Mouse (Mus musculus) heart, embryonic 16.5 days (tissue): ENCODE results near the gene Gm9833. TPM values are rescaled to one million over a fixed set of nuclear protein-coding genes. Genes with fewer than 3 reads are reported as not detected.

Experiments used
- ATAC-seq: fragments of 200-750 bp; cut with Nextera tagmentation; replicated peaks from 2 replicates; pipeline ENCODE4 v1.8.0; 2017; ENCODE audit warnings: moderate number of reproducible peaks; ENCODE audit not compliant: insufficient read depth, low FRiP score; ENCODE audit errors: extremely low read depth
- H3K27ac ChIP-seq: fragments of 300-500 bp; sonication (generic); 2 replicates; pipeline ENCODE4 v1.5.1; 2014; ENCODE audit warnings: mild to moderate bottlenecking, low read length, control low read depth, moderate library complexity
- H3K27me3 ChIP-seq: fragments of 300-500 bp; sonication (generic); 2 replicates; pipeline ENCODE4 v1.6.1; 2014; ENCODE audit warnings: low read length, mixed read lengths; ENCODE audit not compliant: control insufficient read depth, insufficient read depth
- H3K36me3 ChIP-seq: fragments of 300-500 bp; sonication (generic); 2 replicates; pipeline ENCODE4 v1.6.1; 2014; ENCODE audit not compliant: control insufficient read depth, insufficient read depth
- H3K4me1 ChIP-seq: fragments of 300-500 bp; sonication (generic); 2 replicates; pipeline ENCODE4 v1.6.1; 2014; ENCODE audit warnings: low read length, mixed read lengths; ENCODE audit not compliant: control insufficient read depth, insufficient read depth
- H3K4me2 ChIP-seq: fragments of 300-500 bp; sonication (generic); 2 replicates; pipeline ENCODE4 v1.6.1; 2014; ENCODE audit warnings: low read depth, mild to moderate bottlenecking, control low read depth, low read length
- H3K4me3 ChIP-seq: fragments of 300-500 bp; sonication (generic); 2 replicates; pipeline ENCODE4 v1.5.1; 2014; ENCODE audit warnings: mild to moderate bottlenecking, control low read depth, low read length
- H3K9ac ChIP-seq: fragments of 300-500 bp; sonication (generic); 2 replicates; pipeline ENCODE4 v1.6.1; 2014; ENCODE audit warnings: low read length, control low read depth
- H3K9me3 ChIP-seq: fragments of 300-500 bp; sonication (generic); replicated peaks from 2 replicates; pipeline ENCODE4 v1.6.1; 2016; ENCODE audit warnings: low read length; ENCODE audit not compliant: control insufficient read depth
- WGBS: fragments of 180-500 bp; shearing (Covaris S2); extraction: QIAGEN DNeasy Blood & Tissue Kit; methylation state at CpG from one replicate; pipeline ENCODE4 v1.1.7; 2014; 5-methylcytosine and 5-hydroxymethylcytosine counted together
- polyA plus RNA-seq: library from polyadenylated mRNA; unstranded; fragments of >200 nt; fragmentation: Nextera tagmentation; extraction: Ambion mirVana; gene quantifications from 2 replicates; pipeline ENCODE4 v1.2.1, GENCODE M21; 2015

Gene Gm9833
- polyA plus RNA-seq, 1 experiment from 2014 or later = 3.5 TPM

DNA sequence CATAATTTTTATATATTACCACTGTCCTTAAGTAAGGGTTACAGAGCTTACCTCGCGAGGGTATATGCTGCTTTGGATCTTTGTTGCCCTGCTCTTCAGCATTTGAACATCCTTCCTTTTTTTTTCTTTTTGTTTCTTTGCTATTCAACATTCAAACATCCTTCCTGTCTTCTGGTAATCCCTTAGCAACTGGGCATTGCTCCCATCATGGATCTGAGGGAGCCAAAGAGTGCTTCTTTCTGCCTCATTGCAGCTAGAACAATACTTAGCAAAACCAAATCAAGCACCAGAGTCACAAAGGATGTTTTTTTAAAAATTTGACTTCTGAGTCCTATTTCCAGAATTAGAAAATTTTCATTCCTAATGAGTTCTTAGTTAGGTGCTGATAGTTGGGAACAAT is 24.8 kb downstream of the Gm9833 start:
- H3K4me1 ChIP-seq = no peaks in the 10 kb centered on the region
- H3K27me3 ChIP-seq = no peaks in the 10 kb centered on the region
- H3K9ac ChIP-seq = no peak overlapping the region
- 89% methylated on average over 2 of the region's 2 CpGs for WGBS
- no peaks in the 10 kb centered on the region for H3K36me3 ChIP-seq
- H3K27ac ChIP-seq = no peak overlapping the region
- no peak overlapping the region for H3K4me3 ChIP-seq
- no peaks in the 10 kb centered on the region for H3K9me3 ChIP-seq
- H3K4me2 ChIP-seq = no peak overlapping the region
- ATAC-seq = no peak

DNA sequence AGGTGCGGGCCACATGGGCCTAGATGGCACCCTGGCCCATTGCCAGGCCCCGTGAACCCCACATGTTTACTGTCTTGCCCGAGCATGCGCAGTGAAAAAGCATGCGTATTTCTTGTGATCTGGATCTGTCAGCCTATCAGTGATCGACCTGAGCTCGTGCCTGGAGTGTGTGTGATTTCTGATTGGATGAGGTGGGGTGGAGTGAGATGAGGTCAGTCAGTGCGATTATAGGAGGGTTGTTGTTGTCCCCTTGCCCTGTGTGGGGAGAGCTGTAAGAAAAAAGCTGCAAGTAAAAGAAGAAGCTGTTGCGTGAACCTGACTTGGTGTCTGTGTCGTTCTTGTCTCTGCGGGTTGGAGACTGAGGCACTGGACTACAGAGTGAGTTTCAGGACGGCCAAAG is 28.6 kb downstream of the Gm9833 start:
- WGBS = 91% methylated on average over 12 of the region's 12 CpGs
- no peak overlapping the region for H3K27ac ChIP-seq
- no peaks in the 10 kb centered on the region for H3K36me3 ChIP-seq
- no peak overlapping the region for H3K4me2 ChIP-seq
- H3K4me1 ChIP-seq = no peaks in the 10 kb centered on the region
- H3K9ac ChIP-seq = no peak overlapping the region
- H3K27me3 ChIP-seq = no peaks in the 10 kb centered on the region
- H3K9me3 ChIP-seq = no peaks in the 10 kb centered on the region
- ATAC-seq = no peak
- no peak overlapping the region for H3K4me3 ChIP-seq

DNA sequence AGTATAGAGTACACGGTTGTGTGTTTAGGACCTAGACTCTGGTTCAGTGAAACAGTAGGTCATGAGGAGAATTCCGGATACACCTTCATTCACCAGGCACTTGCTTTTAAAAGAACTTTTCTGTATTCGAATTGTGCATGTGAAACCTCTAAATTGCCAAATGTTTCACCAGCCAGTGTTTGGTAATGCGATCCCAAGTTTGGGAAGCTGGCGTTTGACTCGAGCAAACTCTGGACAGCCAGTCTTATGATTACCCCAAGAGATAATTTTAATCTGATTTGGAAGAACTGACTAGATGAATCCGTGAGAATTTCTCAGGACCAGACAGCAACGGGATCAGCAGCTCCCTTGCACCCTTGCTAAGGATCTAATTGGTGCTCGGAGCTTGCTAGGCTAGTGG is 33.3 kb downstream of the Gm9833 start:
- no peak overlapping the region for H3K4me3 ChIP-seq
- H3K36me3 ChIP-seq = no peaks in the 10 kb centered on the region
- H3K27ac ChIP-seq = no peak overlapping the region
- ATAC-seq = no peak
- H3K9ac ChIP-seq = no peak overlapping the region
- H3K4me1 ChIP-seq = no peaks in the 10 kb centered on the region
- H3K27me3 ChIP-seq = no peaks in the 10 kb centered on the region
- H3K4me2 ChIP-seq = no peak overlapping the region
- 84% methylated on average over 9 of the region's 9 CpGs for WGBS
- no peaks in the 10 kb centered on the region for H3K9me3 ChIP-seq

DNA sequence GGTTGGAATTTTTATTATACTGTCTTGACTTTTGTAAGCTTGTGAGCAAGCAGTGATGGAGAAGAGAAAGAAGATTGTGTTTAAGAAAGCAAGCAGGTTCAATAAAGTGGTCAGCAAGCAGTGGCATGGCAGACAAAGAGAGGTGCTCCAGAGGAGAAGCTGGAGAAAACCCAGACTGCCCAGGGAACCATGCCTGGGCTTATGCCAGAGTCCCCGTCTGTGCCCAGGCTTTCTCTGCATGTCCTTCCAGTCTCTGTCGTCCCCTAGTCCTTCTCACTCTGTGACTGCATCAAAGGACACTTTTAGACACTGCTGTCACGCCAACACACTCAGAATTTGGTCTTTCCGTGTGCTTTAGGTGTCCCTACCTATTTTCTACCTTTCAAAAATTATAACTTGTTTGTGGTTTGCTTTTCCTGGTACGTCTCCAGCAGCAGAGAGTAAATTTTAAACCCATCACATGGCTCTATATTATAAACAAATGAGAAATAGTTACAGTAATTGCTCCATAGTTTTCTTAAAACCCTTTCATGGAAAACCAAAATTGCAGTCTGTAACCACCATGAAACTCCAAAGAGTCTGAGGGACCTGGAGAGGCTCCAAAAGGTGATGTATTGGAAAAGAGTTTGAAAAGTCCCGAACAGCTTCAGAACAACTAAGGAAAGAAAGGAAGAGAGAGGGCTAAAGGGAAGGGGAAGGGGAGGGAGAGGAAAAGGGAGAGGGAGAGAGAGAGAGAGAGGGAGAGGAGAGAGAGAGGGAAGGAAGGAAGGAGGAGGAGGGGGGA is 34.2 kb downstream of the Gm9833 start:
- Histone ChIP-seq H3K27me3 (no peaks in the 10 kb centered on the region), H3K4me1 (no peaks in the 10 kb centered on the region), H3K9me3 (no peaks in the 10 kb centered on the region), H3K36me3 (no peaks in the 10 kb centered on the region), H3K9ac (no peak overlapping the region), H3K4me3 (no peak overlapping the region), H3K27ac (no peak overlapping the region), H3K4me2 (no peak overlapping the region)
- no peak for ATAC-seq
- WGBS = 74% methylated on average over 6 of the region's 6 CpGs

DNA sequence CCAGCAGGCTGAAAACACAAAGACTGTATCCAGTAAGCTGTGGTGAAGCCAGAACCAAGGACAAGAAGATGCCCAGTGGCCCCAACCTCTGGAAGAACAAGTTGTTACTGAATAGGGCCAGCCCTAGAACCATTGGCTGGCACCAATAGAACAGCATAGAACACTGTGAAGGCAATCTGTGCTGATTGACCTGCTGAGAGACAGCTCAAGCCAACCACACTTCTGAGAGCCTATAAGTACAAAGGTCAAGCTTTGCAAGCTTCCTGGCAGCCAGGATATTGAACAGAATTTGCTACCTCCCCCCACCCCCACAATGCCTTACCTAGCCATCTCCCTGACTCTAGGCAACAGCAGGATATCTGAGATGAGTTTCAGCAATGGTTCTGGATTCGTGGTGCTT is 35.7 kb downstream of the Gm9833 start:
- Histone ChIP-seq H3K9ac (no peak overlapping the region), H3K27me3 (no peaks in the 10 kb centered on the region), H3K36me3 (no peaks in the 10 kb centered on the region), H3K9me3 (no peaks in the 10 kb centered on the region), H3K4me2 (no peak overlapping the region), H3K27ac (no peak overlapping the region), H3K4me1 (no peaks in the 10 kb centered on the region), H3K4me3 (no peak overlapping the region)
- 76% methylated on average over 1 of the region's 1 CpGs for WGBS
- ATAC-seq = no peak

DNA sequence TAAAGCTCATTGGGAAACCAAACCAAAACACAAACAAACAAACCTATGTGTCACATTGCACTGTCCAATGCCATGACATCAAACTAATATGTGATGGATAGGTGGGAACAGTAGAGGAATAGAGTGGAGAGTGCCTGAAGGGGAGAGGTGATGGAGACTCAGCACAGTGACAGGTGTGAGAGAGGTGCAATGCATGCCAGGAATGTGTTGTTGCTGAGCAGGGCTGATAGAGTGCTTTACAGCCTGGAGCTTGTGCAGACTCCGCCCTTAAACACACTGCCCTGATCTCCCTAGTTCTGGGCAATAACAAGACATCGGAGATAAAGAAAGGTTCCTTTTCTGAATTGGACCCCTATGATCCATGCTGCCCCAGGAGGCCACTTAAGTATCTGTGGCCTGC is 36.2 kb downstream of the Gm9833 start:
- Histone ChIP-seq H3K27ac (no peak overlapping the region), H3K4me2 (no peak overlapping the region), H3K9me3 (no peaks in the 10 kb centered on the region), H3K9ac (no peak overlapping the region), H3K4me1 (no peaks in the 10 kb centered on the region), H3K4me3 (no peak overlapping the region), H3K27me3 (no peaks in the 10 kb centered on the region), H3K36me3 (no peaks in the 10 kb centered on the region)
- 85% methylated on average over 2 of the region's 2 CpGs for WGBS
- ATAC-seq = no peak

DNA sequence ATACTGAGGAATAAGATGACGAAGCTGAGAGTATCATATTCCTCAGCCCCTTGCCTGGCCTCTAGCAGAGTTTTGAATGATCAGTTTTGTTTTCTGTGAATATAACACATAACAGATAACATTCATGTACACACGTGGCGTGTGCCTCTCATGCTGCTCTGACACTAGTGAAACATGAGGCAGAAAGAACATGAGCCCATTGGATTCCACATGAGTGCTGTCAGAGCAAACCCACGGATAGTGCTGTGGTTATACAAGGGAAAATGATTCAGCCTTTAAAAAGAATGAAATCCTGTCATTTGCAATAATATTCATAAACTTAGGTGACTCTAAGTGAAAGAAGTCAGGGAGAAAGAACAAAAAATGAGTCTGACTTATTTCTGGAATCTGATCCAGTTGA is 37.4 kb downstream of the Gm9833 start:
- no peaks in the 10 kb centered on the region for H3K4me1 ChIP-seq
- 72% methylated on average over 4 of the region's 4 CpGs for WGBS

DNA sequence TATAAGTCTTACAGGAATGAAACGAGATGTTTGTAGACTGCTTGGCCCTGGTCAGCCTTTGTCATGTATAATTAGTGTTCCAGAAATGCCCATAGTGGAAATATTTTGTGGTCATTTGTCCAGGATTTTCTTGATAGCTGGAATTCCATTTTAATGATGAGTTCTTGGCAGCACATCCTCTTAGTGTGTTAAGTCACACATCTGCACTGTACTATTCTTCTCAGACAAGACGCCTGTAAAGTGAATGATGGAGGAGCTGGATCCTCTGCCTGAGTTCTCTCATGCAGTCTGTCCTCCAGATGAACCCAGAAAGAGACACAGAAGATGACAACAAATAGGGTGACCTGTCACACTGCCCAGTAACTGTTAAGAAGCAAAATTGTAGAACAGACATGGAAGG is 38.1 kb downstream of the Gm9833 start:
- H3K9me3 ChIP-seq = no peaks in the 10 kb centered on the region

More for the DNA sequence above, 37.4 kb downstream of the Gm9833 start:
- Histone ChIP-seq H3K9ac (no peak overlapping the region), H3K9me3 (no peaks in the 10 kb centered on the region), H3K4me3 (no peak overlapping the region), H3K4me2 (no peak overlapping the region), H3K27me3 (no peaks in the 10 kb centered on the region), H3K36me3 (no peaks in the 10 kb centered on the region), H3K27ac (no peak overlapping the region)
- ATAC-seq = no peak

DNA sequence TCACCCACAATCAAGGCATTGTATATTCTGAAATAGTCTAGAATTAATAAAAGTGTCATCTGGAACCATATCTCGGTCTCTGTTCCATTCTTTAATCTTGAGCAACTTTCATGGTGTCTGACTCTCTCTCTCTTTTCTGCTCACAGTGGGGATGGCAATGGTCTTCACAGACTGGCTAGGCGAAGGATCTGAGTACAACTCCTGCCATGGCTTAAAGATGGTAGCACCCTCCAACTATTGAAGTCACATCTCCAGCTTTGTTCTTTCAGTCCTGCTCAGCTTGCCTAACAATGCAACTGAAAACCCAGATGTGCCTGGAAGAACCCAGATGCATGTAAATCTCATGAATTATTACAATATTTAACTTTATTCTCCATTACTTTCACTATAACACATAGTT is 38.6 kb downstream of the Gm9833 start:
- no peak overlapping the region for H3K4me2 ChIP-seq
- ATAC-seq = no peak
- no peaks in the 10 kb centered on the region for H3K36me3 ChIP-seq
- no peaks in the 10 kb centered on the region for H3K4me1 ChIP-seq
- H3K27me3 ChIP-seq = no peaks in the 10 kb centered on the region
- 90% methylated on average over 2 of the region's 2 CpGs for WGBS
- no peak overlapping the region for H3K9ac ChIP-seq
- H3K9me3 ChIP-seq = no peaks in the 10 kb centered on the region
- H3K4me3 ChIP-seq = no peak overlapping the region
- no peak overlapping the region for H3K27ac ChIP-seq

More for the DNA sequence above, 38.1 kb downstream of the Gm9833 start:
- Histone ChIP-seq H3K4me2 (no peak overlapping the region), H3K4me3 (no peak overlapping the region), H3K27ac (no peak overlapping the region), H3K36me3 (no peaks in the 10 kb centered on the region), H3K4me1 (no peaks in the 10 kb centered on the region), H3K9ac (no peak overlapping the region), H3K27me3 (no peaks in the 10 kb centered on the region)
- WGBS = 64% methylated on average over 2 of the region's 2 CpGs
- ATAC-seq = no peak
